7 mouse cellular contexts compared by ENCODE assay signal in the genomic region with DNA sequence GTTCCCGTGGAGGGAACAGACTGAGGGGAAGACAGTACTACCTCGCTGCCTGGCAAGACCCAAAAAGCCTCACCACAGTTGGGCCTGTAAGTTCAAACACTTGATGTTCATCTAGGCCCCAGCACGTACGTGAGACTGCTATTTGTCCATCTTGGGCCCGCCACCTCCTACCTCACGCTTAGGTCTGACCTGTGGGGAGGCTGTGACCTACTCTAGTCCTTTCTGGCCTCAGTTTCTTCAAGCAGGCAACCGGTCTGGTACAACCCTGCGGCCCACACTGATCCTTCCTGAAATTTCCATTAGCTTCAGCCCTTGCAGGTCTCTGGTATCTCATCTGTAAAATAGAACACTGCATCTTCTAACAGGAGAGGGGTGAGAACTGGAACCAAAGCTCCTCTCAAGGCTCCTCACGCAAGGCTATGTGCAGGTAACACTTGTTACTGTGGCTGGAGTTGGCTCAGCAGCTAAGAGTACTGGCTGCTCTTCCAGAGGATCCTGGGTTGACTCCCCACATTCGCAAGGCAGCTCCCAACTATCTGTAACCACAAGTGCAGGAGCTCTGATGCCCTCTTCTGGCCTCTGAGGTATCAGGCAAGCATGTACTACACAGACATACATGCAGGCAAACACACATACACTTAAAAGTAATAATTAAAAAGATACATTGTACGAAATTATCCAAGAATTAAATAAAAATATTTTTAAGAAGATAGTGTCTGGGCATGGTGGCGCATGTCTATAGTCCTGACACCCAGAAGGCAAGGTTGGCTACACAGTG. TPM values are rescaled to one million over a fixed set of nuclear protein-coding genes. Genes with fewer than 3 reads are reported as not detected.
DNase-seq lines count a peak whose midpoint lies in the region; ATAC-seq lines count a peak whose summit lies in the region.

No protein-coding gene starts in this region.

- 86% methylated on average over 12 of the region's 12 CpGs for WGBS in midbrain, embryonic 10.5 days
- WGBS in midbrain, embryonic 11.5 days: 89% methylated on average over 12 of the region's 12 CpGs
- 87% methylated on average over 12 of the region's 12 CpGs for WGBS in forebrain, embryonic 11.5 days
- WGBS in limb, embryonic 12.5 days: 93% methylated on average over 12 of the region's 12 CpGs
- 90% methylated on average over 12 of the region's 12 CpGs for WGBS in stomach, embryonic 16.5 days

- H3K4me2 ChIP-seq in midbrain, embryonic 11.5 days: no peak overlapping the region; the same call in 1 of the 2 replicates
- H3K4me2 ChIP-seq in forebrain, embryonic 11.5 days (ENCODE audit: low read depth, low read length, severe bottlenecking): no peak overlapping the region
- H3K4me2 ChIP-seq in limb, embryonic 12.5 days: no peak overlapping the region
- H3K4me2 ChIP-seq in stomach, embryonic 16.5 days (ENCODE audit: low read depth, low read length): no peak overlapping the region

- H3K27ac ChIP-seq in midbrain, embryonic 10.5 days (replicated peaks): peak overlapping the region; percentile 98
- H3K27ac ChIP-seq in midbrain, embryonic 11.5 days (ENCODE audit: low read depth, low read length): no peak overlapping the region
- peak overlapping the region; percentile 100; the same call in 1 of the 2 replicates for H3K27ac ChIP-seq in forebrain, embryonic 11.5 days (ENCODE audit: low read depth, low read length)
- H3K27ac ChIP-seq in limb, embryonic 12.5 days: peak overlapping the region; percentile 94; the same call in 1 of the 2 replicates
- H3K27ac ChIP-seq in stomach, embryonic 16.5 days (ENCODE audit: low read length): peak overlapping the region; percentile 80

- DNase-seq in midbrain, embryonic 10.5 days (ENCODE audit: low spot score): no peak
- no peak for DNase-seq in midbrain, embryonic 11.5 days (ENCODE audit: low spot score, missing footprints)
- no peak for DNase-seq in forebrain, embryonic 11.5 days (ENCODE audit: low spot score)
- no peak for DNase-seq in testis, postnatal 10 days (ENCODE audit: low spot score)
- DNase-seq in layer of hippocampus, adult 9-10 months (ENCODE audit: low spot score): no peak

- H3K9ac ChIP-seq in midbrain, embryonic 11.5 days (ENCODE audit: low read length): no peak overlapping the region
- H3K9ac ChIP-seq in forebrain, embryonic 11.5 days (ENCODE audit: low read length): peak overlapping the region; percentile 7
- H3K9ac ChIP-seq in limb, embryonic 12.5 days (replicated peaks): no peak overlapping the region
- H3K9ac ChIP-seq in stomach, embryonic 16.5 days (ENCODE audit: low read length): peak overlapping the region; percentile 28; the same call in 1 of the 2 replicates

- no peaks in the 10 kb centered on the region for H3K27me3 ChIP-seq in midbrain, embryonic 10.5 days (ENCODE audit: low read depth, poor library complexity, severe bottlenecking)
- no peaks in the 10 kb centered on the region for H3K27me3 ChIP-seq in midbrain, embryonic 11.5 days (ENCODE audit: control insufficient read depth, insufficient read depth, low read length)
- H3K27me3 ChIP-seq in forebrain, embryonic 11.5 days (ENCODE audit: control insufficient read depth, insufficient read depth, low read length): no peaks in the 10 kb centered on the region
- no peaks in the 10 kb centered on the region for H3K27me3 ChIP-seq in limb, embryonic 12.5 days
- no peaks in the 10 kb centered on the region for H3K27me3 ChIP-seq in stomach, embryonic 16.5 days (ENCODE audit: control insufficient read depth, insufficient read depth, low read length)

- no peak overlapping the region for H3K4me3 ChIP-seq in midbrain, embryonic 10.5 days
- no peak overlapping the region for H3K4me3 ChIP-seq in midbrain, embryonic 11.5 days (ENCODE audit: low read depth, low read length)
- H3K4me3 ChIP-seq in forebrain, embryonic 11.5 days (ENCODE audit: low read depth, low read length): no peak overlapping the region
- no peak overlapping the region for H3K4me3 ChIP-seq in limb, embryonic 12.5 days (replicated peaks)
- no peak overlapping the region for H3K4me3 ChIP-seq in stomach, embryonic 16.5 days (replicated peaks; ENCODE audit: low read length)

- H3K36me3 ChIP-seq in midbrain, embryonic 10.5 days: peaks cover 81% of the 10 kb centered on the region
- peaks cover 2% of the 10 kb centered on the region for H3K36me3 ChIP-seq in midbrain, embryonic 11.5 days (ENCODE audit: control insufficient read depth, insufficient read depth, low read length)
- H3K36me3 ChIP-seq in forebrain, embryonic 11.5 days (ENCODE audit: control insufficient read depth, insufficient read depth, low read length): no peaks in the 10 kb centered on the region; the same call in 1 of the 2 replicates
- H3K36me3 ChIP-seq in limb, embryonic 12.5 days: peaks cover 67% of the 10 kb centered on the region
- H3K36me3 ChIP-seq in stomach, embryonic 16.5 days (ENCODE audit: control insufficient read depth, insufficient read depth, low read length): 0 out of 2 replicates have a peak, but pooled peaks cover 2% of the 10 kb centered on the region

- peaks cover 67% of the 10 kb centered on the region for H3K4me1 ChIP-seq in midbrain, embryonic 10.5 days
- peaks cover 52% of the 10 kb centered on the region for H3K4me1 ChIP-seq in midbrain, embryonic 11.5 days (ENCODE audit: control insufficient read depth, insufficient read depth, low read length)
- H3K4me1 ChIP-seq in forebrain, embryonic 11.5 days (replicated peaks; ENCODE audit: control insufficient read depth, insufficient read depth, low read length): peaks cover 52% of the 10 kb centered on the region
- peaks cover 47% of the 10 kb centered on the region for H3K4me1 ChIP-seq in limb, embryonic 12.5 days (replicated peaks)
- peaks cover 62% of the 10 kb centered on the region for H3K4me1 ChIP-seq in stomach, embryonic 16.5 days (ENCODE audit: control insufficient read depth, insufficient read depth, low read length)

- ATAC-seq in midbrain, embryonic 11.5 days (ENCODE audit: low FRiP score): no peak
- ATAC-seq in forebrain, embryonic 11.5 days (replicated peaks; ENCODE audit: low FRiP score): no peak
- no peak for ATAC-seq in limb, embryonic 12.5 days (ENCODE audit: insufficient number of reproducible peaks, insufficient read depth, low FRiP score, low TSS enrichment, low read depth)
- ATAC-seq in stomach, embryonic 16.5 days (ENCODE audit: insufficient read depth, low FRiP score): no peak

- H3K9me3 ChIP-seq in midbrain, embryonic 10.5 days (replicated peaks): no peaks in the 10 kb centered on the region
- no peaks in the 10 kb centered on the region for H3K9me3 ChIP-seq in midbrain, embryonic 11.5 days (ENCODE audit: control insufficient read depth, low read length)
- no peaks in the 10 kb centered on the region for H3K9me3 ChIP-seq in forebrain, embryonic 11.5 days (ENCODE audit: control insufficient read depth, low read length)
- no peaks in the 10 kb centered on the region for H3K9me3 ChIP-seq in limb, embryonic 12.5 days
- no peaks in the 10 kb centered on the region for H3K9me3 ChIP-seq in stomach, embryonic 16.5 days (replicated peaks; ENCODE audit: control insufficient read depth, low read length)

RNA-seq across cellular contexts. Expression of gene Gnai2, which starts 9.6 kb away (rescaled TPM):
- 629 and 656 TPM in 2 replicates for polyA plus RNA-seq in midbrain, embryonic 10.5 days (2016; fragmentation: Nextera tagmentation; extraction: Ambion mirVana)
- polyA plus RNA-seq in midbrain, embryonic 11.5 days (2014; fragmentation: Nextera tagmentation; extraction: Ambion mirVana): 578 and 581 TPM in 2 replicates
- polyA plus RNA-seq in forebrain, embryonic 11.5 days (2014; fragmentation: Nextera tagmentation; extraction: Ambion mirVana): 527 and 580 TPM in 2 replicates
- 400 and 416 TPM in 2 replicates for polyA plus RNA-seq in limb, embryonic 12.5 days (2016; fragmentation: Nextera tagmentation; extraction: Ambion mirVana)
- 308 and 311 TPM in 2 replicates for polyA plus RNA-seq in stomach, embryonic 16.5 days (2015; fragmentation: Nextera tagmentation; extraction: Ambion mirVana)

RNA-seq across cellular contexts. Expression of gene Sema3b, which starts 16.5 kb away (rescaled TPM):
- polyA plus RNA-seq in midbrain, embryonic 10.5 days (2016; fragmentation: Nextera tagmentation; extraction: Ambion mirVana): 1.8 and 3.2 TPM in 2 replicates
- 1.3 and 2.1 TPM in 2 replicates for polyA plus RNA-seq in midbrain, embryonic 11.5 days (2014; fragmentation: Nextera tagmentation; extraction: Ambion mirVana)
- 1.7 TPM in 2 replicates for polyA plus RNA-seq in forebrain, embryonic 11.5 days (2014; fragmentation: Nextera tagmentation; extraction: Ambion mirVana)
- polyA plus RNA-seq in limb, embryonic 12.5 days (2016; fragmentation: Nextera tagmentation; extraction: Ambion mirVana): 8.1 and 9.1 TPM in 2 replicates
- 14.9 and 16.3 TPM in 2 replicates for polyA plus RNA-seq in stomach, embryonic 16.5 days (2015; fragmentation: Nextera tagmentation; extraction: Ambion mirVana)

RNA-seq across cellular contexts. Expression of gene Ifrd2, which starts 38.1 kb away (rescaled TPM):
- polyA plus RNA-seq in midbrain, embryonic 10.5 days (2016; fragmentation: Nextera tagmentation; extraction: Ambion mirVana): 46.3 and 56.8 TPM in 2 replicates
- polyA plus RNA-seq in midbrain, embryonic 11.5 days (2014; fragmentation: Nextera tagmentation; extraction: Ambion mirVana): 24.2 and 28.2 TPM in 2 replicates
- 35.0 and 37.2 TPM in 2 replicates for polyA plus RNA-seq in forebrain, embryonic 11.5 days (2014; fragmentation: Nextera tagmentation; extraction: Ambion mirVana)
- 38.5 and 40.2 TPM in 2 replicates for polyA plus RNA-seq in limb, embryonic 12.5 days (2016; fragmentation: Nextera tagmentation; extraction: Ambion mirVana)
- polyA plus RNA-seq in stomach, embryonic 16.5 days (2015; fragmentation: Nextera tagmentation; extraction: Ambion mirVana): 62.0 and 77.7 TPM in 2 replicates

RNA-seq across cellular contexts. Expression of gene Slc38a3, which starts 43.8 kb away (rescaled TPM):
- polyA plus RNA-seq in midbrain, embryonic 10.5 days (2016; fragmentation: Nextera tagmentation; extraction: Ambion mirVana): 9.3 and 11.6 TPM in 2 replicates
- polyA plus RNA-seq in midbrain, embryonic 11.5 days (2014; fragmentation: Nextera tagmentation; extraction: Ambion mirVana): 11.2 and 11.7 TPM in 2 replicates
- polyA plus RNA-seq in forebrain, embryonic 11.5 days (2014; fragmentation: Nextera tagmentation; extraction: Ambion mirVana): 6.7 TPM in 2 replicates
- polyA plus RNA-seq in limb, embryonic 12.5 days (2016; fragmentation: Nextera tagmentation; extraction: Ambion mirVana): 3.5 and 5.0 TPM in 2 replicates
- 13.0 and 15.1 TPM in 2 replicates for polyA plus RNA-seq in stomach, embryonic 16.5 days (2015; fragmentation: Nextera tagmentation; extraction: Ambion mirVana)

RNA-seq across cellular contexts. Expression of gene Hyal3, which starts 44.9 kb away (rescaled TPM):
- 0.62 and 0.96 TPM in 2 replicates for polyA plus RNA-seq in midbrain, embryonic 10.5 days (2016; fragmentation: Nextera tagmentation; extraction: Ambion mirVana)
- polyA plus RNA-seq in midbrain, embryonic 11.5 days (2014; fragmentation: Nextera tagmentation; extraction: Ambion mirVana): 0.33 and 0.47 TPM in 2 replicates
- 0.39 TPM in 1 of 2 replicates, not detected in the other for polyA plus RNA-seq in forebrain, embryonic 11.5 days (2014; fragmentation: Nextera tagmentation; extraction: Ambion mirVana)
- polyA plus RNA-seq in limb, embryonic 12.5 days (2016; fragmentation: Nextera tagmentation; extraction: Ambion mirVana): 1.3 and 1.4 TPM in 2 replicates
- polyA plus RNA-seq in stomach, embryonic 16.5 days (2015; fragmentation: Nextera tagmentation; extraction: Ambion mirVana): 1.4 and 1.9 TPM in 2 replicates

Comparison
In these comparisons a context has a peak if more than half of its experiments do, and no peak if none do; other contexts are left out.
1. H3K9ac ChIP-seq: peak in forebrain, embryonic 11.5 days (single experiment) and stomach, embryonic 16.5 days (single experiment); none in midbrain, embryonic 11.5 days (single experiment) and limb, embryonic 12.5 days (single experiment).